Mouse (Mus musculus) heart, embryonic 16.5 days (tissue): ENCODE data around the gene Lrrc8a. TPM values are rescaled to one million over a fixed set of nuclear protein-coding genes. Genes with fewer than 3 reads are reported as not detected.
A peak's percentile ranks its signal among the peaks of the same experiment; 100 is the strongest.

ENCODE experiments used
- ATAC-seq: fragments of 200-750 bp; cut with Nextera tagmentation; replicated peaks from 2 replicates; pipeline ENCODE4 v1.8.0; 2017; ENCODE audit warnings: moderate number of reproducible peaks; ENCODE audit not compliant: insufficient read depth, low FRiP score; ENCODE audit errors: extremely low read depth
- H3K27ac ChIP-seq: fragments of 300-500 bp; sonication (generic); 2 replicates; pipeline ENCODE4 v1.5.1; 2014; ENCODE audit warnings: mild to moderate bottlenecking, low read length, control low read depth, moderate library complexity
- H3K27me3 ChIP-seq: fragments of 300-500 bp; sonication (generic); 2 replicates; pipeline ENCODE4 v1.6.1; 2014; ENCODE audit warnings: low read length, mixed read lengths; ENCODE audit not compliant: control insufficient read depth, insufficient read depth
- H3K36me3 ChIP-seq: fragments of 300-500 bp; sonication (generic); 2 replicates; pipeline ENCODE4 v1.6.1; 2014; ENCODE audit not compliant: control insufficient read depth, insufficient read depth
- H3K4me1 ChIP-seq: fragments of 300-500 bp; sonication (generic); 2 replicates; pipeline ENCODE4 v1.6.1; 2014; ENCODE audit warnings: low read length, mixed read lengths; ENCODE audit not compliant: control insufficient read depth, insufficient read depth
- H3K4me2 ChIP-seq: fragments of 300-500 bp; sonication (generic); 2 replicates; pipeline ENCODE4 v1.6.1; 2014; ENCODE audit warnings: low read depth, mild to moderate bottlenecking, control low read depth, low read length
- H3K4me3 ChIP-seq: fragments of 300-500 bp; sonication (generic); 2 replicates; pipeline ENCODE4 v1.5.1; 2014; ENCODE audit warnings: mild to moderate bottlenecking, control low read depth, low read length
- H3K9ac ChIP-seq: fragments of 300-500 bp; sonication (generic); 2 replicates; pipeline ENCODE4 v1.6.1; 2014; ENCODE audit warnings: low read length, control low read depth
- H3K9me3 ChIP-seq: fragments of 300-500 bp; sonication (generic); replicated peaks from 2 replicates; pipeline ENCODE4 v1.6.1; 2016; ENCODE audit warnings: low read length; ENCODE audit not compliant: control insufficient read depth
- WGBS: fragments of 180-500 bp; shearing (Covaris S2); extraction: QIAGEN DNeasy Blood & Tissue Kit; methylation state at CpG from one replicate; pipeline ENCODE4 v1.1.7; 2014; 5-methylcytosine and 5-hydroxymethylcytosine counted together
- polyA plus RNA-seq: library from polyadenylated mRNA; unstranded; fragments of >200 nt; fragmentation: Nextera tagmentation; extraction: Ambion mirVana; gene quantifications from 2 replicates; pipeline ENCODE4 v1.2.1, GENCODE M21; 2015

Gene Lrrc8a
- polyA plus RNA-seq, 1 experiment from 2014 or later: 39.4 TPM

DNA sequence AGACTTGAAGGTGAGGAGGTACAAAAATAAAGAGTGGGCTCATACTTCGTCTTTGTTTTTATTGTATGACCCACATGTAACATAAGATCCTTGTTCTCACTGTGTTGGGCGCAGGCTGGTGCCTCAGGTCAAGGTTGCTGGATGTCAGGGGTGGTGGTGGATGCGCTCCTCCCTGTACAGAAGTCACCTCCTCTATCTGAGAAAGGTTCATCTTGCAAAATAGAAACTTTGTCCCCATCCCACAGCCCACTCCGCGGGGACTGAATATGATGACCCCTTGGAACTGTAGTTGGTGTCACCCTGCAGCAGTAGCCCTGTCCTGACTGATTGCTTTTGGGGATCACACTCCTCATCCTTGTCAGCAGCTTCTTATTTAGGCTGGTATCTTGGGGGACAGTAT lies 9.5 kb downstream of the Lrrc8a start:
- H3K36me3 ChIP-seq: peaks cover 13% of the 10 kb centered on the region

DNA sequence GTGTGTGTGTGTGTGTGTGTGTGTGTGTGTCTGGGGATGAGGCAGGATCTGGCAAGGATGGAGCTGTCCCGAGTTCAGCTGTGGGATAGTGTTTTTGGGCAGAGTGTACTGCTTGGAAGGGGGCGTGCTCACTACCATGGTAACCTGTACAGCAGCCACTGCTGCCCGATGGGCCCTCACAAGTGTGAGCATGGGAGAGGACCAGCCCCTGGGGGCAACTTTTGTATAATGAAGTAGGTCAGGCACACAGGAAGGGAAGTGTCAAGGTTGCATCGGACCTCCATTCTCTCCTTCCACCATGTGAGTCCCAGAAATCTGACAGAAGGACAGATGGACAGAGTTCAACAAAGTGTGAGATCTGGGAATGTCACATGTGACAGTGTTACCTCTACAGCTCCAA lies 10.2 kb downstream of the Lrrc8a start:
- 65% methylated on average over 4 of the region's 4 CpGs for WGBS
- peaks cover 19% of the 10 kb centered on the region for H3K4me1 ChIP-seq
- H3K4me3 ChIP-seq: no peak overlapping the region
- H3K27me3 ChIP-seq: no peaks in the 10 kb centered on the region
- H3K36me3 ChIP-seq: peaks cover 13% of the 10 kb centered on the region
- no peak for ATAC-seq
- H3K9me3 ChIP-seq: no peaks in the 10 kb centered on the region
- H3K27ac ChIP-seq: no peak overlapping the region
- H3K9ac ChIP-seq: no peak overlapping the region
- H3K4me2 ChIP-seq: no peak overlapping the region

More for the DNA sequence above, 9.5 kb downstream of the Lrrc8a start:
- Histone ChIP-seq H3K4me1 (peaks cover 18% of the 10 kb centered on the region), H3K4me3 (no peak overlapping the region), H3K27ac (no peak overlapping the region), H3K9me3 (no peaks in the 10 kb centered on the region), H3K4me2 (no peak overlapping the region), H3K9ac (no peak overlapping the region), H3K27me3 (no peaks in the 10 kb centered on the region)
- no peak for ATAC-seq
- WGBS: 91% methylated on average over 5 of the region's 5 CpGs

DNA sequence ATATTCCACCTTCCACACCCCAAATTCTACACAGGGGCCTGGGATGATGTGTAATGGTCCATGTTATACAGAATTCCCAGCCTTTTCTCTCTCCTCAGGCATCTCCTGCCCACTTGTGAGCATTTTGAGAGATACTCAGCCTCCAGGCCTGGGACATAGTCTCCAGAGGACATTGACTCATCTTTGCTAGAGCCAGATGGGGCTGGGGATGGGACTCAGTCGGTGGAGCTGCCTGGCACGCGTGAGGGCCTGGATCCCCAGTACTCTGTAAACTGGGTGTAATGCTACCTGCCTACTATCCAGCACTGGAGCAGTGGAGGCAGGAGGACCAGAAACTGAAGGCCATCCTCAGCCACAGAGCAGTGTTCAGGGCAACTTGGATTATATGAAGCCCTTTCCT lies 11.7 kb downstream of the Lrrc8a start:
- 92% methylated on average over 3 of the region's 3 CpGs for WGBS
- Histone ChIP-seq H3K36me3 (peaks cover 9% of the 10 kb centered on the region), H3K9me3 (no peaks in the 10 kb centered on the region), H3K27me3 (no peaks in the 10 kb centered on the region), H3K27ac (no peak overlapping the region), H3K4me1 (peaks cover 22% of the 10 kb centered on the region), H3K4me3 (no peak overlapping the region), H3K4me2 (no peak overlapping the region), H3K9ac (no peak overlapping the region)
- no peak for ATAC-seq

DNA sequence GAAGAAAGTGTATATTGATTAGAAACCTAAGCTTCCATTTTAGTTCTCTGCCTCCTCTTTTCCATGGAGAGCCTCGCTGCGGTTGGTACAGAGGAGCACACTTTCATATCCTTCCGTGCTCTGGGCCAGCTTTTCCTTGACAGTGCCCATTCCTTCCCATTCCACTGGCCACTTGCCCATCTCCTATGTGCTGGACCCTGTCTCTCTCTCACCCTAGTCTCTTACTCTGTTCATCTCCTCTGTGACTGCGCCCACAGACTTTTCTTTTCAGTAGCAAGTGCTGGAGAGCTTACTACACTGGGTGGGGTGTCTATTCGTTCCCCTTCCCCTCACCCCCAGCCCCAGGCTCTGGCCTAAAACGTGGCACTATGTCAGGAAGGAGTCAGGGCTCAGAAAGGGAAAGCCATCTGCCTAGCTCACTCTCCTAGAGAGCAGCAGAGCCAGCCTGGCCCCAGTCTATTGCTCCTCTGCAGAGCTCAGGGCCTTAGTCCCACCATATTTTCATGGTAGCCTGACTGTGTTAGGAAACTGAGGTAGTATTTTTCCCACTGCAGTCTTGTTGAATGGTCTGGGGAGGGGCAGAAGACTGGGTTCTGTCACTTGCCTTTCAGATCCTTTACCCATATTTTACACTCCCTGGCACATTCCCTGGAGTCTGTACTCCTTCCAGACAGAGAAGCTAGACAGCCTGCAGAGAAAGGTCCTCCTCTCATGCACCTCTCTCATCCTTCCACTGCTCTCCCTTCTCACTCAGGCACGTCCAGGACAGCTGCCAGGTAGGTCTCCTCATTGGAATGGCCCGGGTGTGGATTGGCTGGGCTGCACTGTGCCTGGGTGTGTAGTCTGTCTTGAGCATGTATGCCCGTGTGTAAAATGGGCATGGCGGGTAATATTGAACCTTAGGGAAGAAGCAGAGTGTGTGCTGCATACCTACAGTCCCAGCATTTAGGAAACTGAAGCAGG lies 12.9 kb downstream of the Lrrc8a start:
- H3K4me1 ChIP-seq: peaks cover 22% of the 10 kb centered on the region
- H3K4me2 ChIP-seq: no peak overlapping the region
- H3K36me3 ChIP-seq: peaks cover 14% of the 10 kb centered on the region
- ATAC-seq: no peak
- H3K9ac ChIP-seq: no peak overlapping the region
- H3K27me3 ChIP-seq: no peaks in the 10 kb centered on the region
- WGBS: 82% methylated on average over 10 of the region's 10 CpGs
- H3K9me3 ChIP-seq: no peaks in the 10 kb centered on the region
- H3K4me3 ChIP-seq: no peak overlapping the region
- H3K27ac ChIP-seq: peak overlapping the region; percentile 12; the same call in 1 of the 2 replicates

DNA sequence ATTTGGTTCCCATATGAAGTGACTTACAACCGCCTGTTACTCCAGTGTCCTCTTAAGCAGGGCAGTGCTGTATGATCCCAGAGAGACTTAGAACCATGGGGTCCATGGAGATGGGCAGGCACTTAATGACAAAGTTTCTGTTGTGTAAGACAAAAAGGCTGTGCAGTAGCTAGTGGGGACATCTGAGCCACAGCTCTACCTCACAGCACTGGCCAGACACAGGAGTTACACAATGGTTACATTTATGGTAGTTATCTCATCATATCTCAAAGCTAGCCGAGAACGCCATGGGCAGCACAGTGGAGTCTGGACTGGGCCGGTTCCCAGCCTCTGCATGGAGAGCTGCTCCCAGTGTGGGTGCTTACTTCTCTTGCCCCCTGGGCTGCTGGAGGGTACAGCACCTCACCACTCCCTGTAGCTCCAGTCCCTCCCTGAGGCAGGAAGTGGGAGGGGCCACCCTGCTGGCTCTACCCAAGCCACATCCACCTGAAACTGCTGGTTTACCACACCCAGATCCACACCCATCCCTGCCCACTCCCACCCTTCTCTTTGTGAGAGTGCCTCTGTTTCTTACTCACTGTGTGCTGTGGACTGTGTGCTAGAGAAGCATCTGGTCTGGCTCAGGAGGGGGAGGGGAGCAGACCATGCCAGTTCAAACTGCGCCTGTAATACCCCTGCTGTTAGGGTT lies 14.0 kb downstream of the Lrrc8a start:
- H3K4me2 ChIP-seq: no peak overlapping the region
- ATAC-seq: peak; percentile 70
- no peaks in the 10 kb centered on the region for H3K9me3 ChIP-seq
- 56% methylated on average over 5 of the region's 5 CpGs for WGBS
- H3K9ac ChIP-seq: no peak overlapping the region
- H3K4me3 ChIP-seq: no peak overlapping the region
- peaks cover 22% of the 10 kb centered on the region for H3K36me3 ChIP-seq
- no peaks in the 10 kb centered on the region for H3K27me3 ChIP-seq
- H3K27ac ChIP-seq: peak overlapping the region; percentile 17; the same call in 1 of the 2 replicates
- H3K4me1 ChIP-seq: peaks cover 19% of the 10 kb centered on the region

DNA sequence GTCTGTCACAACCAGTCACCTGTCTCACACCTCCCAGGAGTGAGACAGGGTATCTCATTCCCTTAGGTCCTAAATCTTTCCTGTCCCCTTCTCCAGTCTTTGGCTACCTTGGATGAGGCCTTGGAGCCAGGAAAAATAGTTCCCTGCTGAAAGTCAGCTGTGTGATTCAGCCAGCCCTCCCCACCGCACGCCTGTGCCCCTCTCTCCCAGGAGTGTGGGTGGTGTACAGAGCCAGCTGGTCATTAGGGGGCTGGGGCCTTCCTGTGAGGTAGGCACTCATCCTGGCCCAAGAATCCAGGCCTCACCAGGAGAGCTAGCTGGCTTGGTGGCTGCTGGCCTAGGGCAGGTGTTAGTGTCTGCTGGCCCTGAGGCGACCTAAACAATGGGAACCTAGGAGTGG lies 15.0 kb downstream of the Lrrc8a start:
- Histone ChIP-seq H3K9ac (no peak overlapping the region), H3K36me3 (peaks cover 32% of the 10 kb centered on the region), H3K4me3 (no peak overlapping the region), H3K9me3 (no peaks in the 10 kb centered on the region), H3K27ac (0 out of 2 replicates have a peak overlapping the region, but pooled peaks have one; percentile 17), H3K4me1 (peaks cover 23% of the 10 kb centered on the region), H3K4me2 (no peak overlapping the region), H3K27me3 (no peaks in the 10 kb centered on the region)
- 76% methylated on average over 3 of the region's 3 CpGs for WGBS
- no peak for ATAC-seq

DNA sequence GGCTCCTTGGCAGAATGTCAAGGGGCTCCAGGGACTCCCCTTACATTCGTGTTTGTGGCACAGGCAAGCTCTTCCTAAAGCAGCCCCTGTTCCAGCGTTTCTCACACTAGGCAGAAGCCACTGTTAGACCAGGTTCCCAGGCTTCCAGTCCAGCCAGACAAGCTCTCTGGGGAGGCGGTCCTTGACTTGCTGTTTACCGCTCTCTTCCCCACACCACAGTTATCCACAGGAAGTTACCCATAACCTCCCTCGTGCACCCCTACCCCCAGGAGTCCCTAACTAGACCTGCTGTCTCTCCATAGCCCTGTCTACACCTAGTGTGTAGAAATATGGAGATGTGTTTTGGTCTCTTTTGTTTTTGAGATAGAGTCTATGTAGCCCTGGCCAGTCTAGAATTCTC lies 16.3 kb downstream of the Lrrc8a start:
- H3K4me2 ChIP-seq: no peak overlapping the region
- WGBS: 68% methylated on average over 5 of the region's 5 CpGs
- H3K9me3 ChIP-seq: no peaks in the 10 kb centered on the region
- no peaks in the 10 kb centered on the region for H3K27me3 ChIP-seq
- no peak for ATAC-seq
- peaks cover 34% of the 10 kb centered on the region for H3K36me3 ChIP-seq
- H3K9ac ChIP-seq: no peak overlapping the region
- no peak overlapping the region for H3K4me3 ChIP-seq
- H3K27ac ChIP-seq: no peak overlapping the region
- H3K4me1 ChIP-seq: peaks cover 36% of the 10 kb centered on the region

DNA sequence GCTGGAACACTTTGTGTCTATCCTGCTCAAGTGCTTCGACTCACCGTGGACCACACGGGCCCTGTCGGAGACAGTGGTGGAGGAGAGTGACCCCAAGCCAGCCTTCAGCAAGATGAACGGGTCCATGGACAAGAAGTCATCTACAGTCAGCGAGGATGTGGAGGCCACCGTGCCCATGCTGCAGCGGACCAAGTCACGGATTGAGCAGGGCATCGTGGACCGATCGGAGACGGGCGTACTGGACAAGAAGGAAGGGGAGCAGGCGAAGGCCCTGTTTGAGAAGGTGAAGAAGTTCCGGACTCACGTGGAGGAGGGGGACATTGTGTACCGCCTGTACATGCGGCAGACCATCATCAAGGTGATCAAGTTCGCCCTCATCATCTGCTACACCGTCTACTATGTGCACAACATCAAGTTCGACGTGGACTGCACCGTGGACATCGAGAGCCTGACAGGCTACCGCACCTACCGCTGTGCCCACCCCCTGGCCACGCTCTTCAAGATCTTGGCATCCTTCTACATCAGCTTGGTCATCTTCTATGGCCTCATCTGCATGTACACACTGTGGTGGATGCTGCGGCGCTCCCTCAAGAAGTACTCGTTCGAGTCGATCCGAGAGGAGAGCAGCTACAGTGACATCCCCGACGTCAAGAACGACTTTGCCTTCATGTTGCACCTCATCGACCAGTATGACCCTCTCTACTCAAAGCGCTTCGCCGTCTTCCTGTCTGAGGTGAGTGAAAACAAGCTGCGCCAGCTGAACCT lies 18.3 kb downstream of the Lrrc8a start:
- Histone ChIP-seq H3K4me1 (peaks cover 46% of the 10 kb centered on the region), H3K9me3 (no peaks in the 10 kb centered on the region), H3K27me3 (no peaks in the 10 kb centered on the region), H3K27ac (no peak overlapping the region), H3K4me2 (no peak overlapping the region), H3K4me3 (no peak overlapping the region), H3K36me3 (peaks cover 35% of the 10 kb centered on the region), H3K9ac (no peak overlapping the region)
- 96% methylated on average over 42 of the region's 42 CpGs for WGBS
- ATAC-seq: no peak
